Mouse (Mus musculus) heart, postnatal 14 days (tissue): Measurements from ENCODE around the gene Vwa8. TPM values are rescaled to one million over a fixed set of nuclear protein-coding genes. Genes with fewer than 3 reads are reported as not detected.
"Not testable (repeated sequence)": the region's sequence is repeated elsewhere in the genome, so short reads cannot be mapped to it uniquely, and the experiment has no call there.

Experiments
- DNase-seq, 2 experiments: peaks; one replicate each; pipeline ENCODE4 v3.0.0; 2021 to 2022
- intact Hi-C: fragments of 180-260 bp; cut with DNase I; formaldehyde crosslinking; loops from one replicate; pipeline ENCODE4 v1.15.1; 2025
- total RNA-seq, 2 experiments: library from RNA; stranded (reverse); gene quantifications; 2 replicates each; pipeline ENCODE4 v1.2.3; 2021

The Vwa8 gene
- total RNA-seq, 2 experiments from 2014 or later = 171 to 181 TPM

- no peak for DNase-seq
These were observed 93.1 kb downstream of the Vwa8 start for GRCm38 (mm10) chr14:78941741-78942475.

GRCm38 (mm10) chr14:78955745-78956144, 106.9 kb downstream of the Vwa8 start:
- intact Hi-C loops = no loop called here
- no peak for DNase-seq

More at GRCm38 (mm10) chr14:78941741-78942475, 93.1 kb downstream of the Vwa8 start:
- intact Hi-C loops = no loop called here

DNA sequence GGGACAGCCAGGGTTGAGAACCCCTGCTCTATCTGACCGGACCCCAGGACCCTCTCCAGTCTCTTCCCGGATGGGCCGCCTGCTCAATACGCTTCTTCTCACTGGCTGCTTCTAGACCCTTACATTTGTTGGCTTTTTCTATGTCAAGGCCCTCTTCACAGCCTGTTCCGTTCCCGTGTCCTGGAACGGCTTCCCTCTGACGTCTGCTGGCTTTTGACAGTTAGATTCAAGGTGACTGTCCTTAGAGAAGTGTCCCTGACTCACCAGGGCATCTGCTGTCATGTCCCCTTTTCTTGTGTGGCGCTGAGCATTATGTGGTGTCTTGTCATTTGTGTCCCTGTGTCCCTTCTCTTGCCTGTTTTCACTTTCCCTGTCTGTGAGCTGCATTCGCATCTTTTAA, 121.8 kb downstream of the Vwa8 start:
- intact Hi-C loops = no loop called here
- no peak for DNase-seq

GRCm38 (mm10) chr14:78972424-78972823, 123.6 kb downstream of the Vwa8 start:
- intact Hi-C loops = no loop called here
- DNase-seq = no peak

DNA sequence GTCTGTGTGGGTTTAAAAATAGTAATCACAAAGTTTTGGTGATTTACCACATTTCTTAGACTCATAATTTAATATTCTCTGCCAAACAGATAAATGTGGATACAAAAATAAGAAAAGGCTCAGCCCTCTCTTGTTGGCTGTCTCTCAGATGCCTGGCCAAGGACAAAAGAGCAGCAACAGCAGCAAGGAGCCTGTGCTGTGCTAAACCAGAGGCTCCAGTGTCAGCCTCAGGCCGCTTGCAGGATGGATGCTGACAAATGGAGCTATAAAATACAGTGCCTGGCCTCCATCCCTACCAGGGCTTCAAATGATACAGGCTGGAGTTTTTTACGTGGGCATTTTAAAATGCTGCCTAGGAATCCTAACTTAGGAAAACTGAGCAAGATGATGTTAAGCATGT, 134.3 kb downstream of the Vwa8 start:
- intact Hi-C loops = loop anchor here (5.0 to 10.0 kb wide), 2 partner anchors 128 to 251 kb away; partner anchors contain the start of gene Dgkh
- DNase-seq = peak in 1 of 2 experiments; percentile 36

DNA sequence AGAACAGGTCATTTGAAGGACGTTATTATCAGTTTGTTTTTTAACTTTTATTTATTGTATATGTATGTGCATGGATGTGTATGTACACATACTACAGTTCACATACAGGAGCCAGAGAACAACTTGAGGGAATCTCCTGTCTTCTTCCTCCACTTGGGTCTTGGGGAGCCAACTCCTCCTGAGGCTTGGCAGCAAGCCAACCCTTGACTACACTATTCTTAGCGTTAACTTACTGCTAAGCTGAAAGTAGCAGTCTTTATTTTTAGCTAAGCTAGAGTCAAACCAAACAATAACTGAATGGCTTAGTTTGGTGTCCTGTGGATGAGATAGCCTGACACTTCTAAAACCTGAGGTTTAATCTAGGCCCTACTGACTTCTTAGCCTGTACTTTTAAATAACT, 135.4 kb downstream of the Vwa8 start:
- peak; percentile 26 to 44 for DNase-seq
- intact Hi-C loops = loop anchor here (5.0 to 10.0 kb wide), 2 partner anchors 129 to 252 kb away; partner anchors contain the start of gene Dgkh

DNA sequence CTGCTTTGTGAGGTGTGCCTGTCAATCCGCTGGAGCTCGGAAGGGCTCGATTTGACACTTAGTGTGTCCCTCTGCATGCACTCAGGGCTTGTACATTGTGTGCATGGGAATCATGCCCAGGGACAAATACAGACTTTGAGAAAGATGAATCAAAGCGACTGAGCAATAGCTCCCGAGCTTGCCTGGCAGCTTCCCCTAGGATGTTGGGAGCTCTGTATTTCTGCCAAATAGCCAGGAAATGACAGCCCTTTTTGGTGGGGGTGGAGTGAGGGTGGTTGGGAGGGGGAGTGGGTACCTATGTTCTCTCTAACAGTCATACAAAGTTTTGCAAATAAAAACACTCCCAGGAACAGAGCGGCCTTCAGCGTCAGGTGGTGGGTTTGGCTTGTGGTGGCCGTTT, 138.7 kb downstream of the Vwa8 start:
- intact Hi-C loops = loop anchor here (10.0 kb wide), 1 partner anchor 133 kb away; no protein-coding TSS in a partner anchor
- no peak for DNase-seq

- DNase-seq = no peak
- intact Hi-C loops = no loop called here
These were observed 143.6 kb downstream of the Vwa8 start for GRCm38 (mm10) chr14:78992456-78992855.

DNA sequence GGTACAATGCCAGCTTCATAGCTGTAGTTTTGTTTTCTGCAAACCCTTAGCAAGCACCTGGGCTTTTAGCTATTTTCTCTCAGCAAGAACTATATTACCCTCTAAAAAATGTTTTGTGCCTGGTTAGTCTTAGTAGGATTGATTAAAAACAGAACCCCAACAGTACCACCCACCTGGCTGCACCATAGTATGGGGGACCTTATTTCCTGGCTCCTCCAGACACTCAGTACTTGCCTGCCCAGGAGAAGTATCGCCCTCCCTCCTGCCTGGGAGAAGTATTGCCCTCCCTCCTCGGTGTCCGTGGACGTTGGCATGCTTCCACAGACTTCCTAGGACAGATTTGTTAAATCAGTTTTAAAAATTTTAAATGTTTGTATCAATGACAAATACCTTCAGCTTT, 144.7 kb downstream of the Vwa8 start:
- DNase-seq = no peak

DNA sequence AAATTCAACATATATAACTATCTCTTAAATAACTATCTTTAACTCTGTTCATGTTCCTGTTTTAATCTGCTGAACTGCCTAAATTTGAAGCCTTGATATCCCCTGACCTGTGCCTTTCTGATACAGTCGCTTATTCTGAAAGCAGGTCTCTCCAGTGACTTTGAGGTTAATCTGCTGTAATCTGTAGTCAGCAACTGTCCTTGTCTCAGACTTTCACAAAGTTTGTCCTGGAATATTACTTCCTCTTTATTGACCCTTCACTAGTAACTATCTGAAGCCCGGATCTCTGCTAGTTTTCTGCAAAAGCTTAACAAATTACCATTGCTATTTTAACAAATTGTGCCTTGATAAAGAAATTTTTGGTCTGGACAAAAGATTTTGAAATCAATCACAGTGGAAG, 147.5 kb downstream of the Vwa8 start:
- intact Hi-C loops = no loop called here
- no peak for DNase-seq

More for the DNA sequence above, 144.7 kb downstream of the Vwa8 start:
- intact Hi-C loops = no loop called here

- intact Hi-C loops = loop anchor here (5.0 kb wide), 1 partner anchor 336 kb away; no protein-coding TSS in a partner anchor
- peak in 1 of 2 experiments; percentile 56 for DNase-seq
These were observed 154.7 kb downstream of the Vwa8 start for GRCm38 (mm10) chr14:79003576-79003975.

GRCm38 (mm10) chr14:79017710-79018109, 168.9 kb downstream of the Vwa8 start:
- intact Hi-C loops, DNase-seq: not testable (repeated sequence)

DNA sequence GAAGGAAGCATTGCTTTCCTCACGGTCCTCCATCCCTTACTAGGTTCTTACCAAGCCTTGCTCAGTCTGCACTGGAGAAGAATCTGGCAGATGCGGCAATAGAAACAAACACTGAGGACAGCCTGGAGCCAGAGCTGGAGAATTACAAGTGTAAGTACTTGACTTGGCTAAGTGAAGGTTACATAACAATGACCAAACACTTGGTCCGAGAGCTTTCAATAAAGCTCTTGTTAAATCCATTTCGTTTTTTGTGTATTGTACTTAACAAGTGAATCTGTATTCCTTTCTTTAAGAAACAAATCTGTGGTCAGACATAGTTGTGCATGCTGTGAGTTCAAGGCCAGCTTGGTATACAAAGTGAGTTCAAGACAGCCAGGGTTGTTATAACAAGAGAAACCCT, 169.7 kb downstream of the Vwa8 start:
- no peak for DNase-seq
- intact Hi-C loops = no loop called here

- intact Hi-C loops = no loop called here
- DNase-seq = no peak
These were observed 172.9 kb downstream of the Vwa8 start for GRCm38 (mm10) chr14:79021725-79022124.

- intact Hi-C loops = no loop called here
- DNase-seq = no peak
These were observed 180.2 kb downstream of the Vwa8 start for GRCm38 (mm10) chr14:79028996-79029575.

- intact Hi-C loops = no loop called here
- no peak for DNase-seq
These were observed 181.9 kb downstream of the Vwa8 start for GRCm38 (mm10) chr14:79030715-79031114.

DNA sequence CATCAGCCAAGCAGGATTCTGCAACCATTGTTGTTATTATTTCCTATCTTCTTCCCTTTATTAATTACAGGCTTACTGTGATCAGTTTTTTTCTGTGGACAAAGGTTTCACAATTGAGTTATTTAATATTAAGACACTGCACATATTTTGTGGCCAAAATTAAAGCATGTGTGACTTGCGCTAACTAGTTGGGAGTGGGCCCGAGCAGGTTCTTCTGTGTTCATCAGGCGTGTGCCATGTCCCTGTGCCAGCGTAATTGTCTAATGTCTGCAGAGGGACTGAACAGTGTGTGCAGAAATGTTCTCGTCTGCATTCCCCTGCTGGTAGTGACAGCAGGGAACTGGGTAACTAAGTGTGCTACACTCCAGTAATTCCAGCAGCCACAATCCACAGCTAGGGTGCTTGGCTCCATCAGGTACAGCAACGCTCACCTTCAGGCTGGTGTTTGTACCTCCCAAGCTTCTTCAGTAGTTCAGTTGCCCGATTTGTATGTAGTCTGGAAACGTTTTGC, 182.4 kb downstream of the Vwa8 start:
- no peak for DNase-seq
- intact Hi-C loops = no loop called here

DNA sequence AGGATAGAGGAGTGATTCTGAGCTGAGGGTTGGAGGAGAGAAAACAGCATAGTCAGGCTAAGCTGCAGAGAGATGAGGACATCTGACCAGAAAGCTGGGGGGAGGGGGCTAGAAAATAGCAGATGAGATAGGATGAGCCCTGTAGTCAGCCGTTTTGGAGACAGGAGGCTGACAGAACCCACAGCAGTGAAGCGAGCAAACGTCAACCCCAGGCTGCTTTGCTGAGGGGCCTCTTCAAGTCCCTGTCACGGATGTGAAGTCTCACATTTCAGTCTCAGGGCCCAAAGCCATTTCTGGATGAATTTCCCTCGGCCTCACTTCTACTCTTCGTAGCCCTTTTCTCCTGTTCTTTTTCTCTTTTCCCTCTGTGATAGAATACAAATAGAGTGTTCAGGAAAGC, 184.5 kb downstream of the Vwa8 start:
- intact Hi-C loops = no loop called here
- no peak for DNase-seq

DNA sequence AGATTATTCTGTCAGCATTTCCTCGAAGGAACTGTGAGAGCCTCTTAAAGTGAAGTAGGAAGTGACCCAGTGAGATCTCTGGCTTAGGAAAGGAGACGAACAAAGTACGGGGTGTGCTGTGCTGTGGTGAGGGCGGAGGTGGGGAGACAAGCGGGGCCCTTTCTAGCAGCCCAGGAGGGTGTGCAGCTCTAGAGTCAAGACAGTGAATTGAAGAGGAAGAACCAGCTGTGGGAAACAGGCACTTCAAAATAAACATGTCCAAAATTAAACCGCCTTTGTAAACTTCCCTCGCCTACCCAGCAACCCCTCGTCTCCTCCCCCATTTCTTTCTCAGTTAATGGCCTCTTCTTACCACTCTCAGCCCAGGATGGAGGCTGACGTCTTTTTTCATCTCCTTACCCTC, 185.7 kb downstream of the Vwa8 start:
- intact Hi-C loops = no loop called here
- peak in 1 of 2 experiments; percentile 25 for DNase-seq

DNA sequence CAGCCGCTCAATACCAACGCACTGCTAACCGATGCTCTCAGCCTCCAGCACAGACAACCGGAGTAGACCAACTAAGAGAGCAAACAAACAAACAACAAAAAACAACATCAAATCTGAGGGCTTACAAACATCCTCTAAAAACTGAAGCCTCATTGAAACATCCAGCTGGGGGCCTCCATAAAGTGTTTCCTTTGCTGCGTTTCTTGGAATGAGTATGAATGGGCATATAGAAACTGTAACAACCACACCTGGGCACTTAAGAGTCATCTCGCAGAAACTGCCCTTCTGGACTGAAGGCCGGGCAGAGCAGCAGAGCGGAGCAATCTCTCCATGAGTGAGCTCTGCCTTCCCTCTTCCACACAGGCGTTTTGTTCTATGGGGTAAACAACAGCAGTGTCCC, 186.7 kb downstream of the Vwa8 start:
- intact Hi-C loops = no loop called here
- no peak for DNase-seq

DNA sequence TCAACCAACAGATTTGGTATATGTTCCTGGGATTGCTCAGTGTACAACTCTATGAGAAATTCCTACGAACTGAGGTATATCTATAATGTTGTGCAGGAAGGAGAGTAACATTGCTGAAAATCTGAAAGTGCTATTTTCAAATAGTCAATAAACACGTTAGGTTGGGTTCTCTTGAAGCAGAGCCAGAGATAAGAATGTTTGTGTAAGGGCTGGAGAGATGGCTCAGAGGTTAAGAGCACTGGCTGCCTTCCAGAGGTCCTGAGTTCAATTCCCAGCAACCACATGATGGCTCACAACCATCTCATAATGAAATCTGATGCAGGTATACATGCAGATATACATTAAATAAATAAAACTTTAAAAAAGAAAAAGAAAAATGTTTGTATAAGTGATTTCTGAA, 198.3 kb downstream of the Vwa8 start:
- intact Hi-C loops = no loop called here
- no peak for DNase-seq

- intact Hi-C loops = no loop called here
- DNase-seq = no peak
These were observed 199.1 kb downstream of the Vwa8 start for GRCm38 (mm10) chr14:79047956-79048355.
